Mouse (Mus musculus) G1E (cell line): ENCODE measurements around the gene Dnase1l2.
"Not testable (repeated sequence)": the region's sequence is repeated elsewhere in the genome, so short reads cannot be mapped to it uniquely, and the experiment has no call there.

ENCODE experiments used
- CTCF ChIP-seq: IDR thresholded peaks from 2 replicates; pipeline ENCODE4 v1.5.1; 2012; ENCODE audit warnings: low read depth, low read length, inconsistent platforms, mixed read lengths
- GATA1 ChIP-seq: IDR thresholded peaks from 2 replicates; pipeline ENCODE4 v1.6.1; 2012; ENCODE audit warnings: borderline replicate concordance, low read length, inconsistent platforms, mixed read lengths

- TF ChIP-seq GATA1, CTCF: not testable (repeated sequence)
These were observed 17.6 kb downstream of the Dnase1l2 start for GRCm38 (mm10) chr17:24425326-24425725.
